8 mouse cellular contexts compared by ENCODE assay signal in the genomic region with DNA sequence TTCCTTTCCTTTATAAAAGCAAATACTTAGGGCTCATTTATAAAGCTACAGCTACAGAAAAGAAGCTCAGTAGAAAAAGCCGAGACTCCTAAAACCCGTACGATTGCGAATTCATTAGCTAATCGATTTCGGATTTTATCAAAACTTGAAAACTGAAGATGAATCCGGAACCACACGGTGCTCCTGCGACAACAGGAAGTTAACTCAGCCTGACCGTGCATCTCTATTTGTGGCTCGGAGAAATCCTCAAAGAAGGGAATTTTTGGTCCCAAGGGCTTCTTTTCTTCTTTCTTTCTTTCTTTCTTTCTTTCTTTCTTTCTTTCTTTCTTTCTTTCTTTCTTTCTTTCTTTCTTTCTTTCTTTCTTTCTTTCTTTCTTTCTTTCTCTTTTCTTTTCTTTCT.
A peak's percentile ranks its signal among the peaks of the same experiment; 100 is the strongest.
DNase-seq lines count a peak whose midpoint lies in the region; ATAC-seq and TF ChIP-seq lines count a peak whose summit lies in the region.
"Not testable (repeated sequence)": the region's sequence is repeated elsewhere in the genome, so short reads cannot be mapped to it uniquely, and the experiment has no call there.

No protein-coding gene starts in this region.

- not testable (repeated sequence) for H3K27me3 ChIP-seq in hindbrain, embryonic 14.5 days (ENCODE audit: control insufficient read depth, insufficient read depth, low read length); liver, embryonic 16.5 days (ENCODE audit: control insufficient read depth, insufficient read depth, low read depth, low read length); neural tube, embryonic 13.5 days

- H3K27ac ChIP-seq in hindbrain, embryonic 14.5 days; liver, embryonic 16.5 days (ENCODE audit: low read length); neural tube, embryonic 13.5 days (replicated peaks): not testable (repeated sequence)
- H3K27ac ChIP-seq in layer of hippocampus, adult 2 months = peak overlapping the region; percentile 83

- H3K4me1 ChIP-seq in hindbrain, embryonic 14.5 days (replicated peaks; ENCODE audit: control insufficient read depth, insufficient read depth, low read length); liver, embryonic 16.5 days (ENCODE audit: control insufficient read depth, low read depth, low read length); neural tube, embryonic 13.5 days (replicated peaks): not testable (repeated sequence)

- 0 out of 2 replicates have a peak, but pooled peaks have one; percentile 73 for ATAC-seq in hindbrain, embryonic 14.5 days (ENCODE audit: low FRiP score)
- ATAC-seq in liver, embryonic 16.5 days (ENCODE audit: low read depth) = not testable (repeated sequence)
- ATAC-seq in neural tube, embryonic 13.5 days (ENCODE audit: low read depth) = peak; percentile 94

- WGBS in hindbrain, embryonic 14.5 days = 27% methylated on average over 11 of the region's 11 CpGs
- 27% methylated on average over 11 of the region's 11 CpGs for WGBS in liver, embryonic 16.5 days (ENCODE audit: insufficient replicate concordance)
- WGBS in neural tube, embryonic 13.5 days = 34% methylated on average over 11 of the region's 11 CpGs

- peak overlapping the region; percentile 33 for H3K4me3 ChIP-seq in hindbrain, embryonic 14.5 days (replicated peaks; ENCODE audit: low read length)
- H3K4me3 ChIP-seq in layer of hippocampus, adult 2 months = peak overlapping the region; percentile 65
- peak overlapping the region; percentile 46 for H3K4me3 ChIP-seq in liver, embryonic 16.5 days (ENCODE audit: low read depth, low read length)
- H3K4me3 ChIP-seq in neural tube, embryonic 13.5 days = peak overlapping the region; percentile 42

- TF ChIP-seq CTCF in layer of hippocampus, adult 2 months (conservative IDR thresholded peaks at IDR 0.05) = not testable (repeated sequence)

- peak overlapping the region; percentile 51 for H3K9ac ChIP-seq in hindbrain, embryonic 14.5 days
- not testable (repeated sequence) for H3K9ac ChIP-seq in liver, embryonic 16.5 days (ENCODE audit: low read depth, low read length)
- H3K9ac ChIP-seq in neural tube, embryonic 13.5 days = peak overlapping the region; percentile 61

- DNase-seq in adrenal gland, postnatal 14 days = peak; percentile 48
- DNase-seq in embryo, embryonic 10 days (ENCODE audit: low spot score) = peak; percentile 62
- peak; percentile 33 to 55 for DNase-seq in frontal cortex, postnatal 36 days (ENCODE audit: low spot score in 2 of 2)
- peak; percentile 73 for DNase-seq in hindbrain, embryonic 14.5 days (ENCODE audit: low spot score)
- DNase-seq in layer of hippocampus, adult 2 months (ENCODE audit: low spot score in 2 of 2) = peak; percentile 48 to 56
- peak; percentile 7 for DNase-seq in thymus, postnatal 0 days (ENCODE audit: low spot score)

- not testable (repeated sequence) for H3K36me3 ChIP-seq in hindbrain, embryonic 14.5 days (replicated peaks; ENCODE audit: control insufficient read depth, insufficient read depth); liver, embryonic 16.5 days (ENCODE audit: control insufficient read depth, insufficient read depth); neural tube, embryonic 13.5 days

- peak overlapping the region; percentile 45 for H3K4me2 ChIP-seq in hindbrain, embryonic 14.5 days (replicated peaks)
- H3K4me2 ChIP-seq in liver, embryonic 16.5 days (ENCODE audit: low read depth, low read length) = peak overlapping the region; percentile 40
- H3K4me2 ChIP-seq in neural tube, embryonic 13.5 days = peak overlapping the region; percentile 46

- H3K9me3 ChIP-seq in hindbrain, embryonic 14.5 days (ENCODE audit: control insufficient read depth, low read length); liver, embryonic 16.5 days (replicated peaks; ENCODE audit: control insufficient read depth, low read length); neural tube, embryonic 13.5 days: not testable (repeated sequence)

Comparison
In these comparisons a context has a peak if more than half of its experiments do, and no peak if none do; other contexts are left out.
1. DNase-seq: peak in every context shown above with its lines; median percentile 73 in hindbrain, embryonic 14.5 days; 62 in embryo, embryonic 10 days; 52 in layer of hippocampus, adult 2 months; 48 in adrenal gland, postnatal 14 days; 44 in frontal cortex, postnatal 36 days; 7 in thymus, postnatal 0 days.